Mouse (Mus musculus): Measurements from ENCODE around the gene Ankrd24. TPM values are rescaled to one million over a fixed set of nuclear protein-coding genes. Genes with fewer than 3 reads are reported as not detected.
A peak's percentile ranks its signal among the peaks of the same experiment; 100 is the strongest.
"Not testable (repeated sequence)": the region's sequence is repeated elsewhere in the genome, so short reads cannot be mapped to it uniquely, and the experiment has no call there.

Ankrd24 gene
- polyA plus RNA-seq, 1 experiment from 2014 or later, result 10.2 TPM

GRCm38 (mm10) chr10:81644162-81644561 lies 15.8 kb downstream of the Ankrd24 start:
- DNase-seq (ENCODE audit: low spot score), result no peak
- H3K27ac ChIP-seq, result peak overlapping the region; percentile 93
- TF ChIP-seq CTCF (IDR thresholded peaks at IDR 0.05; ENCODE audit: low read depth), result no peak
- WGBS, result 44% methylated on average over 2 of the region's 2 CpGs
- H3K9me3 ChIP-seq (replicated peaks; ENCODE audit: low read length), result no peaks in the 10 kb centered on the region
- peak overlapping the region; percentile 68 for H3K4me2 ChIP-seq (ENCODE audit: low read length)
- peaks cover 14% of the 10 kb centered on the region; the same call in 1 of the 2 replicates for H3K4me1 ChIP-seq (replicated peaks; ENCODE audit: insufficient read depth, low read length)
- no peaks in the 10 kb centered on the region for H3K27me3 ChIP-seq (ENCODE audit: insufficient read depth, low read length)
- H3K4me3 ChIP-seq (replicated peaks; ENCODE audit: low read depth, low read length), result peak overlapping the region; percentile 55
- no peak; the same call in 1 of the 2 replicates for ATAC-seq (replicated peaks; ENCODE audit: low FRiP score, low read depth)
- H3K9ac ChIP-seq (ENCODE audit: low read depth, low read length), result peak overlapping the region; percentile 88; the same call in 1 of the 2 replicates
- no peaks in the 10 kb centered on the region for H3K36me3 ChIP-seq (ENCODE audit: insufficient read depth, low read length)

GRCm38 (mm10) chr10:81644716-81645115 lies 16.4 kb downstream of the Ankrd24 start:
- Histone ChIP-seq H3K9ac (ENCODE audit: low read depth, low read length) (no peak overlapping the region), H3K4me1 (replicated peaks; ENCODE audit: insufficient read depth, low read length) (peaks cover 14% of the 10 kb centered on the region; the same call in 1 of the 2 replicates), H3K27me3 (ENCODE audit: insufficient read depth, low read length) (no peaks in the 10 kb centered on the region), H3K27ac (no peak overlapping the region), H3K4me3 (replicated peaks; ENCODE audit: low read depth, low read length) (no peak overlapping the region), H3K4me2 (ENCODE audit: low read length) (no peak overlapping the region), H3K36me3 (ENCODE audit: insufficient read depth, low read length) (no peaks in the 10 kb centered on the region), H3K9me3 (replicated peaks; ENCODE audit: low read length) (no peaks in the 10 kb centered on the region)
- no peak for TF ChIP-seq CTCF (IDR thresholded peaks at IDR 0.05; ENCODE audit: low read depth)
- no peak for DNase-seq (ENCODE audit: low spot score)
- no peak for ATAC-seq (replicated peaks; ENCODE audit: low FRiP score, low read depth)
- 90% methylated on average over 18 of the region's 18 CpGs for WGBS

- Histone ChIP-seq H3K27ac (no peak overlapping the region), H3K36me3 (ENCODE audit: insufficient read depth, low read length) (no peaks in the 10 kb centered on the region), H3K9ac (ENCODE audit: low read depth, low read length) (no peak overlapping the region), H3K4me1 (replicated peaks; ENCODE audit: insufficient read depth, low read length) (peaks cover 14% of the 10 kb centered on the region; the same call in 1 of the 2 replicates), H3K4me2 (ENCODE audit: low read length) (no peak overlapping the region), H3K4me3 (replicated peaks; ENCODE audit: low read depth, low read length) (no peak overlapping the region), H3K27me3 (ENCODE audit: insufficient read depth, low read length) (no peaks in the 10 kb centered on the region), H3K9me3 (replicated peaks; ENCODE audit: low read length) (no peaks in the 10 kb centered on the region)
- 92% methylated on average over 4 of the region's 4 CpGs for WGBS
- ATAC-seq (replicated peaks; ENCODE audit: low FRiP score, low read depth) (no peak), DNase-seq (ENCODE audit: low spot score) (no peak)
- TF ChIP-seq CTCF (IDR thresholded peaks at IDR 0.05; ENCODE audit: low read depth), result no peak
These were observed 17.1 kb downstream of the Ankrd24 start for GRCm38 (mm10) chr10:81645391-81645790.

GRCm38 (mm10) chr10:81646015-81646555 lies 17.7 kb downstream of the Ankrd24 start:
- Histone ChIP-seq H3K9me3 (replicated peaks; ENCODE audit: low read length) (peaks cover 5% of the 10 kb centered on the region; the same call in 1 of the 2 replicates), H3K27me3 (ENCODE audit: insufficient read depth, low read length) (no peaks in the 10 kb centered on the region), H3K4me1 (replicated peaks; ENCODE audit: insufficient read depth, low read length) (peaks cover 14% of the 10 kb centered on the region; the same call in 1 of the 2 replicates), H3K4me3 (replicated peaks; ENCODE audit: low read depth, low read length) (no peak overlapping the region), H3K9ac (ENCODE audit: low read depth, low read length) (no peak overlapping the region), H3K27ac (no peak overlapping the region), H3K36me3 (ENCODE audit: insufficient read depth, low read length) (no peaks in the 10 kb centered on the region), H3K4me2 (ENCODE audit: low read length) (no peak overlapping the region)
- DNase-seq (ENCODE audit: low spot score), result no peak
- ATAC-seq (replicated peaks; ENCODE audit: low FRiP score, low read depth), result no peak
- no peak for TF ChIP-seq CTCF (IDR thresholded peaks at IDR 0.05; ENCODE audit: low read depth)
- 70% methylated on average over 7 of the region's 7 CpGs for WGBS

GRCm38 (mm10) chr10:81648803-81649775 lies 20.7 kb downstream of the Ankrd24 start, which contains the start of gene Gm10778:
Gene Gm10778, plus strand, starts transcription at chr10:81649059.
- not testable (repeated sequence) for H3K9me3 ChIP-seq (replicated peaks; ENCODE audit: low read length); H3K36me3 ChIP-seq (ENCODE audit: insufficient read depth, low read length); H3K27me3 ChIP-seq (ENCODE audit: insufficient read depth, low read length); H3K4me1 ChIP-seq (replicated peaks; ENCODE audit: insufficient read depth, low read length)
- Histone ChIP-seq H3K9ac (ENCODE audit: low read depth, low read length) (peak within 1 kb of the TSS; percentile 61), H3K4me3 (replicated peaks; ENCODE audit: low read depth, low read length) (peak within 1 kb of the TSS; percentile 53), H3K4me2 (ENCODE audit: low read length) (peak within 1 kb of the TSS; percentile 53), H3K27ac (peak within 1 kb of the TSS; percentile 90)
- peak; percentile 91 for DNase-seq (ENCODE audit: low spot score)
- 1% methylated on average over 34 of the region's 52 CpGs for WGBS
- ATAC-seq (replicated peaks; ENCODE audit: low FRiP score, low read depth), result peak; percentile 93

- no peak for ATAC-seq (replicated peaks; ENCODE audit: low FRiP score, low read depth)
- Histone ChIP-seq H3K9me3 (replicated peaks; ENCODE audit: low read length) (peaks cover 26% of the 10 kb centered on the region), H3K36me3 (ENCODE audit: insufficient read depth, low read length) (peaks cover 9% of the 10 kb centered on the region; the same call in 1 of the 2 replicates), H3K27me3 (ENCODE audit: insufficient read depth, low read length) (no peaks in the 10 kb centered on the region), H3K4me3 (replicated peaks; ENCODE audit: low read depth, low read length) (no peak overlapping the region), H3K4me1 (replicated peaks; ENCODE audit: insufficient read depth, low read length) (no peaks in the 10 kb centered on the region), H3K27ac (no peak overlapping the region), H3K4me2 (ENCODE audit: low read length) (no peak overlapping the region), H3K9ac (ENCODE audit: low read depth, low read length) (no peak overlapping the region)
- DNase-seq (ENCODE audit: low spot score), result no peak
- TF ChIP-seq CTCF (IDR thresholded peaks at IDR 0.05; ENCODE audit: low read depth), result no peak
- 95% methylated on average over 10 of the region's 10 CpGs for WGBS
These were observed 26.8 kb downstream of the Ankrd24 start for GRCm38 (mm10) chr10:81655178-81655577.
